Comparison of ENCODE assay signal across 8 mouse cellular contexts in the genomic region with DNA sequence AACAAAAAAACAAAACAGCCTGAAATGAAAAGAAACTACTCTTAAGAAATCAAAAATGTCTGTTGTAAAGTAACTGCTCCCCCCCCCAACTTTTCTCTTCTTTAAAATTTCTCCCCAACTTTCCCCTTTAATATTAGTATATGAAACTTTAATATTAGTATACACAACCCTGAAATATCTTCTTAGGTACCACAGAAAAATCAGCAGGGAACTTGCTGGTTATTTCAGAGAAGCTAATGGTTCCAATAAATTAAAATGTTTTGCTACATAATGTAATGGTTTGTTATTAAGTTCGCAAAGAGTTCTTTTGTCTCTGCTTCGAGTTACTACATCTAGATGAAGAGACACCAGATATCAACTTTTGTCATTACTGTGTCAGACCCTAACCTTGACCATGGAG. TPM values are rescaled to one million over a fixed set of nuclear protein-coding genes. Genes with fewer than 3 reads are reported as not detected.
DNase-seq lines count a peak whose midpoint lies in the region; ATAC-seq and TF ChIP-seq lines count a peak whose summit lies in the region.

No protein-coding gene starts in this region.

- no peak for ATAC-seq in liver, embryonic 11.5 days (replicated peaks; ENCODE audit: low FRiP score)
- no peak for ATAC-seq in stomach, postnatal 0 days (ENCODE audit: low FRiP score, low TSS enrichment)
- ATAC-seq in frontal cortex, adult (ENCODE audit: low TSS enrichment): no peak

- H3K4me1 ChIP-seq in testis, adult 2 months (ENCODE audit: control insufficient read depth, insufficient read depth, low read length): peaks cover 3% of the 10 kb centered on the region
- peaks cover 13% of the 10 kb centered on the region for H3K4me1 ChIP-seq in liver, embryonic 11.5 days (replicated peaks; ENCODE audit: control insufficient read depth, insufficient read depth, low read length)
- H3K4me1 ChIP-seq in stomach, postnatal 0 days (replicated peaks; ENCODE audit: control insufficient read depth, insufficient read depth): peaks cover 4% of the 10 kb centered on the region

- no peaks in the 10 kb centered on the region for H3K9me3 ChIP-seq in liver, embryonic 11.5 days (ENCODE audit: control insufficient read depth, low read length)
- H3K9me3 ChIP-seq in stomach, postnatal 0 days (ENCODE audit: control insufficient read depth, low read length): no peaks in the 10 kb centered on the region

- peak overlapping the region; percentile 97 for H3K9ac ChIP-seq in liver, embryonic 11.5 days (ENCODE audit: low read depth, low read length)
- peak overlapping the region; percentile 76 for H3K9ac ChIP-seq in stomach, postnatal 0 days (ENCODE audit: low read length)

- no peak for DNase-seq in gastrocnemius, adult 2 months
- no peak for DNase-seq in gastrocnemius, postnatal 14 days
- DNase-seq in testis, postnatal 10 days (ENCODE audit: low spot score): no peak
- no peak for DNase-seq in liver, embryonic 11.5 days (ENCODE audit: low spot score)
- DNase-seq in stomach, postnatal 0 days (ENCODE audit: low spot score): no peak
- DNase-seq in gastrocnemius, adult 8-10 months (ENCODE audit: low spot score in 2 of 2): no peak

- H3K4me3 ChIP-seq in gastrocnemius, adult 2 months: peak overlapping the region; percentile 71
- H3K4me3 ChIP-seq in testis, adult 2 months (ENCODE audit: control insufficient read depth, low read depth, low read length): peak overlapping the region; percentile 91
- peak overlapping the region; percentile 78 for H3K4me3 ChIP-seq in liver, embryonic 11.5 days (ENCODE audit: low read depth, low read length)
- H3K4me3 ChIP-seq in stomach, postnatal 0 days (ENCODE audit: low read depth, low read length): peak overlapping the region; percentile 56

- intact Hi-C loops in gastrocnemius, adult 2 months (cut with DNase I): loop anchor here (5.0 kb wide), 1 partner anchor 388 kb away; a partner anchor contains a TSS
- intact Hi-C loops in gastrocnemius, postnatal 14 days (cut with DNase I; ENCODE audit: low total_unique reads): no loop called here

- no peak for TF ChIP-seq EP300 in stomach, postnatal 0 days (optimal IDR thresholded peaks at IDR 0.05)

- peak overlapping the region; percentile 91 for H3K27ac ChIP-seq in gastrocnemius, adult 2 months
- H3K27ac ChIP-seq in testis, adult 2 months (ENCODE audit: control insufficient read depth, insufficient read depth, low read depth, low read length): peak overlapping the region; percentile 96
- H3K27ac ChIP-seq in liver, embryonic 11.5 days (ENCODE audit: low read depth, low read length): peak overlapping the region; percentile 94
- peak overlapping the region; percentile 92 for H3K27ac ChIP-seq in stomach, postnatal 0 days (replicated peaks)

- peak overlapping the region; percentile 69 for H3K4me2 ChIP-seq in liver, embryonic 11.5 days
- peak overlapping the region; percentile 65 for H3K4me2 ChIP-seq in stomach, postnatal 0 days (replicated peaks; ENCODE audit: low read depth)

- H3K36me3 ChIP-seq in testis, adult 2 months (ENCODE audit: control insufficient read depth, insufficient read depth, low read length): no peaks in the 10 kb centered on the region; the same call in 1 of the 2 replicates
- peaks cover 25% of the 10 kb centered on the region for H3K36me3 ChIP-seq in liver, embryonic 11.5 days (ENCODE audit: control insufficient read depth, insufficient read depth, low read length)
- peaks cover 3% of the 10 kb centered on the region; the same call in 1 of the 2 replicates for H3K36me3 ChIP-seq in stomach, postnatal 0 days (ENCODE audit: control insufficient read depth, insufficient read depth, low read length)

- no peaks in the 10 kb centered on the region for H3K27me3 ChIP-seq in testis, adult 2 months (ENCODE audit: control insufficient read depth, insufficient read depth, low read length)
- no peaks in the 10 kb centered on the region for H3K27me3 ChIP-seq in liver, embryonic 11.5 days (replicated peaks; ENCODE audit: control insufficient read depth, insufficient read depth, low read length)
- no peaks in the 10 kb centered on the region for H3K27me3 ChIP-seq in stomach, postnatal 0 days (ENCODE audit: control insufficient read depth, insufficient read depth, low read length)

- no peak for TF ChIP-seq CTCF in gastrocnemius, adult 2 months (IDR thresholded peaks at IDR 0.05)
- no peak for TF ChIP-seq CTCF in testis, adult 2 months (IDR thresholded peaks at IDR 0.05; ENCODE audit: control insufficient read depth, insufficient read depth, insufficient replicate concordance, low read depth, low read length)
- TF ChIP-seq CTCF in stomach, postnatal 0 days (IDR thresholded peaks at IDR 0.05; ENCODE audit: low read depth): no peak

- 7% methylated on average over 2 of the region's 2 CpGs for WGBS in liver, embryonic 11.5 days
- 7% methylated on average over 2 of the region's 2 CpGs for WGBS in stomach, postnatal 0 days

- TF ChIP-seq POLR2A in testis, adult 2 months (IDR thresholded peaks at IDR 0.05; ENCODE audit: control insufficient read depth, low read depth, low read length): no peak

RNA-seq across cellular contexts. Expression of a gene that starts 0.8 kb away (rescaled TPM):
- total RNA-seq in gastrocnemius, adult 2 months (2021): 10 to 100 TPM in 1 of 2 experiments, 1 to 10 TPM in 1; 7.1 to 11.4 TPM
- total RNA-seq in gastrocnemius, postnatal 14 days (2021): 1 to 10 TPM; 7.9 to 8.3 TPM
- 77.8 and 92.3 TPM in 2 replicates for polyA plus RNA-seq in testis, adult 2 months (2012; rRNA removed)
- 44.2 and 49.2 TPM in 2 replicates for polyA plus RNA-seq in liver, embryonic 11.5 days (2014; fragmentation: Nextera tagmentation; extraction: Ambion mirVana)
- 13.0 and 13.7 TPM in 2 replicates for polyA plus RNA-seq in stomach, postnatal 0 days (2015; fragmentation: Nextera tagmentation; extraction: Ambion mirVana)
- 10 to 100 TPM in 3 of 4 experiments, 1 to 10 TPM in 1; 9.2 to 12.5 (median 10.6) TPM for total RNA-seq in gastrocnemius, adult 8-10 months (2022)

RNA-seq across cellular contexts. Expression of a gene that starts 0.8 kb away (rescaled TPM):
- total RNA-seq in gastrocnemius, adult 2 months (2021): under 1 TPM; 0.18 to 0.20 TPM
- under 1 TPM; 0.14 to 0.29 TPM for total RNA-seq in gastrocnemius, postnatal 14 days (2021)
- polyA plus RNA-seq in testis, adult 2 months (2012; rRNA removed): 109 and 119 TPM in 2 replicates
- polyA plus RNA-seq in liver, embryonic 11.5 days (2014; fragmentation: Nextera tagmentation; extraction: Ambion mirVana): 0.18 TPM in 1 of 2 replicates, not detected in the other
- not detected in 2 replicates for polyA plus RNA-seq in stomach, postnatal 0 days (2015; fragmentation: Nextera tagmentation; extraction: Ambion mirVana)
- total RNA-seq in gastrocnemius, adult 8-10 months (2022): under 1 TPM in 1 of 4 experiments, not detected in 3; 0.36 TPM

RNA-seq across cellular contexts. Expression of a gene that starts 32.6 kb away (rescaled TPM):
- not detected for total RNA-seq in gastrocnemius, adult 2 months (2021)
- total RNA-seq in gastrocnemius, postnatal 14 days (2021): 1 to 10 TPM in 1 of 2 experiments, not detected in 1; 1.3 TPM
- polyA plus RNA-seq in testis, adult 2 months (2012; rRNA removed): 1.1 and 1.4 TPM in 2 replicates
- 1.7 and 1.9 TPM in 2 replicates for polyA plus RNA-seq in liver, embryonic 11.5 days (2014; fragmentation: Nextera tagmentation; extraction: Ambion mirVana)
- 1.7 and 2.6 TPM in 2 replicates for polyA plus RNA-seq in stomach, postnatal 0 days (2015; fragmentation: Nextera tagmentation; extraction: Ambion mirVana)
- under 1 TPM in 1 of 4 experiments, not detected in 3; 0.21 TPM for total RNA-seq in gastrocnemius, adult 8-10 months (2022)

RNA-seq across cellular contexts. Expression of a gene that starts 59.3 kb away (rescaled TPM):
- total RNA-seq in gastrocnemius, adult 2 months (2021): not detected
- under 1 TPM; 0.13 to 0.25 TPM for total RNA-seq in gastrocnemius, postnatal 14 days (2021)
- polyA plus RNA-seq in testis, adult 2 months (2012; rRNA removed): 0.05 TPM in 1 of 2 replicates, not detected in the other
- polyA plus RNA-seq in liver, embryonic 11.5 days (2014; fragmentation: Nextera tagmentation; extraction: Ambion mirVana): 0.44 and 0.45 TPM in 2 replicates
- polyA plus RNA-seq in stomach, postnatal 0 days (2015; fragmentation: Nextera tagmentation; extraction: Ambion mirVana): 32.7 and 33.7 TPM in 2 replicates
- total RNA-seq in gastrocnemius, adult 8-10 months (2022): not detected
